Mouse (Mus musculus): Measurements from ENCODE around the gene Gm6993.

DNA sequence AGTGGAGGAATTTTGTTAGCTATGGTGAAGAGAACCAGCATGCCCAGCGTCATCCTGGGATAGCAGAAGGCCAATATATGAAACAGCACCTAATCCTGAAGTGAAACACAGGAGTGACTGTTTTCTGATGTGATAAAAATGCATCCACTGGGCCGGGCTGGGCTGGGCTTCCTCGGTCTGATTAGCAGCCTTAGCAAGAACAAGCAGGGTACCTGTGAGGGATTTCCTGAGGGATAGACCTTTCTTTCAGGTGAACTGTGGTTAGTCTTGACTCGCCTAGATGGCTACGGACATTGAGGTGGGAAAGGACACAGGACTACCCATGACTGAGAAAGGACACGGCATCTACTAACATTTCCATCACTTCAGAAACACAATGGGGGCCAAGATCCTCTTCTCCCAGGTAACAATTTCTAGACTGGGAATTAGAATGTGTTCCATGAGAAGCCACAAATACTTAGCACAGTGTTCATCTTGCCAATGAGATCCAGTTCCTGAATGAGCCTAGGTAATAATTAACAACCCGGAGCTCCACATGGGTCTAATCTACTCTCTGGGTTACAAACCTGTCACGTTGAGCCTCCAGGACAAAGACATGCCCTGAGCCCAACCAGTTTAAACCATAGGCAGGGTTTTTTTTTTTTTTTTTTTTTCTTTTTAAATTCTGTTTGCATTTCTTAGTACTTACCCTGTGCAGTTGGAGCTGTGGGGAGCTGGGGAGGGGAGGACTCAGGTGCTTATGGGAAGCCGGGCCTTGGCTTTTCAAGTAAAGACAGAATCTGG lies 15.7 kb downstream of the Gm6993 start:
- TF ChIP-seq CTCF (IDR thresholded peaks at IDR 0.05; ENCODE audit: insufficient read depth, low read length) (no peak), POLR2A (IDR thresholded peaks at IDR 0.05; ENCODE audit: borderline replicate concordance, extremely low read depth, low read depth, low read length) (no peak)

All from lung, adult 2 months (tissue).